Mouse (Mus musculus): ENCODE measurements around the gene Tmem233.

DNA sequence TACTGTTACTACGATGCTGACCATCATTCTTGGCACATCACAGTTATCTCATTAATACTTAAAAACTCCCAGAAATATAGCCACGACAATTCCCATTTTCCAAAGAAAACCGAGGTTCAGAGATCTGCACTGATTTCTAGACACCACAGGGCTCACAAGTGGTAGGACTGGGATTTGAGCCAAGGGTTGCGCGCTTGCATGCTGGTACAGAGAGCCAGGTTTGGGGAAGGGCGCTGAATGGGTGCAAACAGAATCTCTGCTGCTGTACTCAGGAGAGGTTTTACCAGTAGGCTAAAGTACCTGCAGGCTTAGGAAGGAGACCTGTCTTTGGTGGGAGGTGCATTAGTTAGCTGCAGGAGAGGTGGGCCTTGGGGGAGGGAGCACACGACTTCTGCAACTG is 1.4 kb downstream of the Tmem233 start:
- TF ChIP-seq CTCF (IDR thresholded peaks at IDR 0.05; ENCODE audit: low read depth, low read length) = no peak
- TF ChIP-seq POLR2A (IDR thresholded peaks at IDR 0.05; ENCODE audit: extremely low read depth, insufficient read depth, low read length) = no peak

Measured in liver, adult 2 months (tissue).